Mouse (Mus musculus): ENCODE results near the gene Hsp90aa1.
"Not testable (repeated sequence)": the region's sequence is repeated elsewhere in the genome, so short reads cannot be mapped to it uniquely, and the experiment has no call there.

The Hsp90aa1 gene

DNA sequence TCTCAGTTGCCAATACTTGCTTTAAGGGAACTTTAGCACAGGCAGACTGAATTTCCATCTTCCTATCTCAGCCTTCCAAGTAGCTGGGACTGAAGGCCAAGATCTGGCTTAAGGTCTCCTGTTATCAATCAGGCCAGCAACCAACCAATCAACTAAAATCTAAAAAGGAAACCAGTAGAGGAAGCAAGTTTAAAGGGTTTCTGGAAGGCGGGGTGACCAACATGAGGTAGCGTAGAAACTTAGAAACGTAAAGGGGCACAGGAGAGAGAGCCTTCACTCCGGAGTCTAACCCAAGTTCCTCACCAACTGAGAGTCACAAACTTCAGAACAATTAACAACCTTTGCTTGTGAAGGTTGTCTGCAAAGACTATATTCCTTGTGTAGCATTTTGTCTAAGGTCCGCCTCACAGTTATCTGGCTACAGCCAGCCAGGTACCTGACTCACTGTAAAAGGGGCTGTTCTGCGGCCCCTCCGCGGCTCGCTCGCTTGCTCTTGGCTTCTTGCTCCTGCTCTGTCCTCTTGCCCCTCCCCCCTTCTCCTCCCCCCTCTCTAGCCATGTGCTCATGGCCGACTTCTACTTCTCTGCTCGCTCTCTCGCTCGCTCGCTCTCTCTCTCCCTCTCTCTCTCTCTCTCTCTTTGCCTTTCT is 3.9 kb downstream of the Hsp90aa1 start:
- DNase-seq (ENCODE audit: low spot score in 2 of 2) = peak; percentile 3 to 22

DNA sequence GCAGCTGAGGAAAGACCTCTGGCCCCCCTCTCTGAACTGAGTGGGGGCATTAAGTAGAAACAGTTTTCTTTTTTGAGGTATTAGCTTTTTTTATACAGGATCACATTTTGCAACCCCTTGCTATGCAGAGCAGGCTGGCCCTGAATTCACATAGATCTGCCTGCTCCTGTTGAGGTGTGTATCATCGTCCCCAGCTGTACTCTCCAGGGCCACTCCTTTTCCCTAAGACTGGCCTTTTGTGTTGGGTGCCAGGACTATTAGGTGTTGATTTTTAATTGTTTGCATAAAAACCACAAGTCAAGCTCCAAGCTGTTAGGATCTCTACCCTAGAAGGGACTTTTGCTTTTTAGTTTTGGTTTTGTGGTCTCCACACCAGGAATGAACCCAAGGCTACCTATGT is 4.4 kb downstream of the Hsp90aa1 start:
- no peak for DNase-seq (ENCODE audit: low spot score in 2 of 2)

DNA sequence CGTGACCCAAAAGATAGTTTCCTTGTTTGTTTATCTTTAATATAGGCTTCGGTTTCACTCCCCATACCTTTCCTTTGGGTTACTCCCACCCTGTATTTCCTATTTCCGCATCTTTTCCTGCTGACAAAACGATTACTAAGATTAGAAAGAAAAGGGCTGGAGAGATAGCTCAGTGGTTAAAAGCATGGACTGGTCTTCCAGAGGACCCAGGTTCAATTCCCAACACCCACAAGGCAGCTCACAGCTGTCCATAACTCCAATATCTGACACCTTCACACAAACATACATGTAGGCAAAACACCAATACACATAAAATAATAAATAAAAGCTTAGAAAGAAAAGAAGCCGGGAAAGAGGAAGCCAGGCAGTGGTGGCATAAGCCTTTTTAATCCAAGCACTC is 5.1 kb downstream of the Hsp90aa1 start:
- DNase-seq (ENCODE audit: low spot score in 2 of 2) = no peak

DNA sequence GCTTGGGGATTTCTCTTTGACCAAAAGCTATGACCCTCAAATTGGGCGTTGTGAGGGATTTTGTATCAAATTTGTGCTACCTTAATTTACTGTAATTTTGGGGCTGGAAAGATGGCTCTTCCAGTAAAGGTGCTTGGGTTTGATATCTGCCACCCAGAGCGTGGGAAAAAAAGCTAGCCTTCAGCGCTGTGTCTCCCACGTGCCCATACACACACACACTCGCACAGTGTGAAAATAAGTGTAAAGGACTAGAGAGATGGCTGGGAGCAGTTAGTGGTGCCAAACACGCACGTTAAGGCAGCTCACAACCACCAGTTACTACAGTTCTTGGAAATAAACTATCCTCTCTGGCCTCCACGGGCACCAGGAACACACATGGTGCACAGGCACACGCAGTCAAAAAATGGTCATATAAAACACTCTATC is 5.5 kb downstream of the Hsp90aa1 start:
- DNase-seq (ENCODE audit: low spot score in 2 of 2) = no peak

DNA sequence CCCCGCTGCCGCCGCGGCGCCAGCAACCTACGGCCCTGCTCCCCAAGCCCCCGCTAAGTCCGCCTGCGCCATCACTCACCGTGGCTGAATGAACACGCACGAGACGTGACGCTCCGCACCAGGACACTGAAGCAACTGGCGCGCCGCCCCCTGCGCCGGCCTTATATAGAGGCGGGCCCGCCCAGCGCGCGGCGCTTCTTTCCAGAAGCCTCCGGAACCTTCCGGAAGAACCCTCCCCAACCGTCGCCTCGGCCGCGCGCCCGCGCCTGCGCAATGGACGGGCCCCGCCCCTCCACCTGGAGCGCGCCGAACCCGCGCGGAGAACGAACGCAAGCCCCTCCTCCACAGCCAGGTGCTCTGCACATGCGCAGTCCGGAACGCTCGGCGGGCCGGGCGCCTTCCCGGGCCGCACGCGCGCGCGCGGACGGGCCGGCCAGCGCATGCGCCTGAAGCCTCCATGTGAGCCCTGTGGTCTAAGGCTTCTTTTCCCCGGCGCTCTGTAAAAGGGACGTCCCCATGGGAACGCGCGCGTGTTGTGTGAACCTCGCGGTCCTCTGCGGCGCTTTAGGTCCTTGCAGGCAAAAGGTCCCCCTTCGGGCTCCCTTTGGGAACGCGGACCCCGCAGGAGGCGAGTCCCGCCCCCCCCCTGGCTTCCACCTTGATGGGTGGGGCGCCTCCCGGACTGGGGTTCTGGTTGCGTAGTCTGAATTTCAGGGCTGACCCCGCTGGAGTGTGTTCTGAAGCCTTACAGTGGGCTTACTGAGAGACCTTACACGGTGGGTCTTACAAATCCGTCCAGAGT is 6.2 kb downstream of the Hsp90aa1 start:
- DNase-seq (ENCODE audit: low spot score in 2 of 2) = peak; percentile 98

DNA sequence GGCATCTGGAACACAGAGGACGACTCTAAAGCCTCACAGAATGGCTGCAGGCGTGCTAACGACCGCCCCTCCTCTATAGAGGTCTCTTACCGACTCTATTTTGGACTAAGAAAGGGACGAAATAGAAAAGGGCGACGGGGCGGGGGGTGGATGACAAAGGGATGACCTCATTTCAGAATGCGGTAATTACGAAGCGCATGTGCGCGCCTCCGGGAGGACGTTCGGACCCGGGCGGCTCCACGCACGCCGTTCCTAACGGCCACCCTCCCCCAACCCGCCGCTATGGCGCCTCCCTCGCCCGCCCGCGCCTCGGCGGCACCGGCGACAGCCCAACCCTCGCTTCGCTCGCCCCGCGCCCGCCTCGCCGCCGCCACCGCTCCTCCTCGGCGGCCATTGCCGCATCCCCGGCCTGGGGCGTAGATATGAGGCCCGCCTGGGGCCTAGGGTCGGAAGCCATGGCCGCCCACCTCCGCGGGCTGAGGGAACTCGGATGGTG is 6.8 kb downstream of the Hsp90aa1 start:
- peak; percentile 19 to 22 for DNase-seq (ENCODE audit: low spot score in 2 of 2)

DNA sequence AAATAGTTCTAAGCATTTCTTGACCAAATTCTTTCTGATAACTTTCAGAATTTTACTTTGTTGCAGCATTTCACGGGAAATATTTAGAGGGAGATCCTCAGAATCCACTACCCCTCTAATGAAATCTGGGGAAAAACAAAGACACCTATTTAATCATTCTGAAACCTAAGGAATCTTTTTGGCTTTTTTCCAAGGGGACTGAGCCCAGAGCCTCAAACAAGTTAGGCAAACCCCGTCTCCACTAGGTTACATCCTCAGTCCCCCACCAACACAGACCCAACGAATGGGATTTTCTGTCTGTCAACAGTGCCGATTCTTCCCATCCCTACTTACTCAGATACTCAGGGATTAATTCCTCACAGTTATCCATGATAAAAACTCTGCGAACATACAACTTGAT is 9.2 kb downstream of the Hsp90aa1 start:
- DNase-seq (ENCODE audit: low spot score in 2 of 2) = not testable (repeated sequence)

DNA sequence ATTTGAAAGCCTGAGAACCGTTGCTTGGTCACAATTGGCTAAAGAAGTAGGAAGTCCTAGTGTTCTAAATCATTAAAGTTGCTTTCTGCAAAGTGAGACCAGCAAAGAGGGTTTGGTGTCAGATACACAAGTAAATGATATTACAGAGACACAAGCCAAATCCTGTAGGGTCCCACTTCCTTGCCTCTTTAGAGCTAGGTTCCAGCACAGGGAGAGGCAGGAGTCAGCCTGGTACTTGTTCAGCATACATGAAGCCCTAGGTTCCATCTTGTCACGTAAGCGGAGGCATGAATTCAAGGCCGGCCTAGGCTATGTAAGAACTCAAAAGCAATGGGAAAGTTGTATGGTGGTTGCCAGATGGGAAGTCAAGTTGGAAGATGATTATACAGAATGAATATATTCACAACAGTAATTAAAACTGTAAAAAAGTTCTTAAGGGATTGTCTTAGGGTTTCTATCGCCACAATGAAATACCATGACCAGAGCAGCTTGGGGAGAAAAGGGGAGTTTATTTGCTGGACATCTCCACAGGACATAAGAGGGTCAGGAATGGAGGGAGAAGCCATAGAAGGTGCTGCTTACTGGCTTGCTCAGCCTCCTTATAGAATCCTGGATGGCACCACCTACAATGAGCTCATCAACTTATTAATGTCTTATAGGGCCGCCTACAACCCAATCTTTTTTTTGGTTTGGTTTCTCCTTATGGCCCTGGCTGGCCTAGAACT is 12.4 kb downstream of the Hsp90aa1 start:
- DNase-seq (ENCODE audit: low spot score in 2 of 2) = no peak

DNA sequence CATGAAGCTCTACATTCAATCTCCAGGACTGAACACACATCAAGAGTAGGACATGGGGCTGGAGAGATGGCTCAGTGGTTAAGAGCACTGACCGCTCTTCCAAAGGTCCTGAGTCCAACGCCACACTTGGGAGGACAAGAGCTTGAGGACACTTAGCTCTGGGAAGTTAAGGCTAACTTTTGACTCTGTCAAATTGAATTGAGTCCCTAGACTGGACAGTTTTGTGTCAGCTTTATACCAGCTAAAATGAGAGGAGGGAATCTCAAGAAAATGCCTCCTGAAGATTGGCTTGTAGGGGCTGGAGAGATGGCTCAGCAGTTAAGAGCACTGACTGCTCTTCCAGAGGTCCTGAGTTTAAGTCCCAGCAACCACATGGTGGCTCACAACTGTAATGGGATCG is 13.6 kb downstream of the Hsp90aa1 start:
- not testable (repeated sequence) for DNase-seq (ENCODE audit: low spot score in 2 of 2)

DNA sequence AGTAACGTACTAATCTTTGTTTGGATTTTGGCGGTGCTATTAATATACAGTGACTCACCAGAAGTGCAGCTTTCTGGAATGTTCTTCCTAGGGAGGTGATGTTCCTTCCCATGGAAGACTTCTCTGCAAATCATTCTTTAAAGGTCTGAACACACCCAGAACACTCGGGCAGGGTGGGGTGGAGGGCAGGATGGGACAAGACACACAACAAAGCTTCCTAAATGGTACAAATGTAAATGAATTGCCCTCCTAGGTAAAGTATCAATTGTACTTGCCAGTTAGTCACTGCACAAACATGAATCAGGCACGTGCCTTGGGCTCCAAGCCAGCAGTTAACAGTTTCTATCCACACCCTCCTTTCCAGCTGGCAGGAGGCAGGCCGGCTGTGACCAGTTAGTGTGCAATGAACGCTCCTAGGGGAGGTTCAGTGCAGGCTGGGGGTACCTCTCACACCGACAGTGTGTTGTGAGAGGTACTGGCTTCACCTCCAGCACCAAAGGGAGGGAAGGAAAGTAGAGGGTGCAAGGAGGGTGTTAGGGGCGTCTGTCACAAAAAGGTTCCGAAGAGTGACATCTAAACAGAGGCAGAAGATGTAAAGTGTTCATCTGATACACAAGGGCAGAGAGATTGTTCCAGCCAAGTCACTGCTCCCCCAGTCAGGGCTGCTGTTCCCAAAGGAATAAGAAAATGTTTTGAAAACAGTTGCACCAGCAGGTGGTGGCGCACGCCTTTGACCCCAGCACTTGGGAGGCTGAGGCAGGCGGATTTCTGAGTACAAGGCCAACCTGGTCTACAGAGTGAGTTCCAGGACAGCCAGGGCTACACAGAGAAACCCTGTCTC is 14.4 kb downstream of the Hsp90aa1 start:
- DNase-seq (ENCODE audit: low spot score in 2 of 2) = no peak

DNA sequence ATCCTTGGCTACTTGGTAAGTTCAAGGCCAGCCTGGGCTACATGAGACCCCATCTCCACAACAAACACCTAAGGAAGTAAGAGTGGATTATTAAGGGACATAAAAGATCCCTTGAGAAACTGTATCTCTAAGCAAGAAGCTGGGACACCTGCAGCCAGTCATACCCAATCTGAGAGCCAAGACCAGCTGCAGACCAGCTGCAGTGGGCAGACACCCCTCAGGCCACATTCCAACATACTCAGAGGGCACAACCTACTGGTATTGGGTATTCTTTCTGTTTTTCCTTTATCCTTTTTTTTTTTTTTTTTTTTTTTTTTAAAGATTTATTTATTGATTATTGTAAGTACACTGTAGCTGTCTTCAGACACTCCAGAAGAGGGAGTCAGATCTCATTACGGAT is 18.9 kb downstream of the Hsp90aa1 start:
- DNase-seq (ENCODE audit: low spot score in 2 of 2) = no peak

DNA sequence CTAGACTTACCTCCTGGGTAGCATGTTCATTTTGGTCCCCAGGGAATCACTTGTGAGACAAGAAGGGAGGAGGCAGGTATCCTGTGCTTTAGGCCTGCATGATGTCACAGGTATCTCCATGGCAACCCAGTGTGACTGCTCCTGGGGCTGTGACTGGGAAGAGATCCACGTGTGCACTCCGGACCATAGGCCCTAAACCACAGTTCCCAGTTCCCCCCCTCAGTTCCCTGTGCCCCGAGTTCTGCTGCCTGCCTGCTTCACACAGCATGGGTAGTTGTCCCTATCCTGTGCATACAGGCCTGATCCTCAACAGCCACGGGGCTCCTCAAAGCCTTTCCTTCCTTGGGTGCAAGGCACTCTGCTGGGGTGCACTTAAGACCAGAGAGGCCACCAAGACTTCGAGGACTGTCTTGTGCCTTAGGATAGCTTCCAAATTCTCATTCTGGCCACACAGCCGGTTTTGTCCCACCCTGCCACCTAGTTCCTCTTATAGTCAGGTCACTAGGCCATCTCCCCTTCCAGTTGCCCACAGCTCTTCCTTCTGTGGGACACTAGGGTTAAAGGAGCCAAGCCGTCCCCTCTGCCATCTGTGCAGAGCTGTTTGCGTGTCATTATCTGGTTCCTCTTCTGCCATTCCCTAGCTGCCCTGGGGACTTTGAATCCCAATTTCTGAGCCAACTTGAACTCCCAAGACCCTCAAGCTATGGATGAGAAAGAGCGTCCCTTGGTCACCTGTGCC is 19.8 kb downstream of the Hsp90aa1 start, which contains the start of gene 1700001K19Rik:
1700001K19Rik (minus strand) TSS at position 59 of the 739 bp plus-strand sequence.
- DNase-seq (ENCODE audit: low spot score in 2 of 2) = no peak

DNA sequence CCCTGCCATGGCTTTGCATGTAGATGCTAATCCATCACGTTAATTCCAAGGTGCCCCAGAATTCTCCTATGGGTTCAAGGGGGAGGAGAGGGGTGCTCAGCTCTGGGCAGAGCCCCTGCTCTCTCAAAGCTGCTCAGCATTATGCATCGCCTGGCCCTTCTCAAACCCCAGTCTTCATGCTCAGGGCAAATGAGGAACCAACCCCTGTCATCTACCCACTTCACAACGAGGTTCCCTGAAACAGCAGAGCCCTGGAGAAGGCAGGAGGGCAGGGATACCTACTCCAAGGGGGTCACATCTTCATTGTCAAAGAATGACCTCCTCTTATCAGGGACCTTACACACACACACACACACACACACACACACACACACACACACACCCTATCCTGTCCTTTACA is 20.6 kb downstream of the Hsp90aa1 start:
- no peak for DNase-seq (ENCODE audit: low spot score in 2 of 2)

DNA sequence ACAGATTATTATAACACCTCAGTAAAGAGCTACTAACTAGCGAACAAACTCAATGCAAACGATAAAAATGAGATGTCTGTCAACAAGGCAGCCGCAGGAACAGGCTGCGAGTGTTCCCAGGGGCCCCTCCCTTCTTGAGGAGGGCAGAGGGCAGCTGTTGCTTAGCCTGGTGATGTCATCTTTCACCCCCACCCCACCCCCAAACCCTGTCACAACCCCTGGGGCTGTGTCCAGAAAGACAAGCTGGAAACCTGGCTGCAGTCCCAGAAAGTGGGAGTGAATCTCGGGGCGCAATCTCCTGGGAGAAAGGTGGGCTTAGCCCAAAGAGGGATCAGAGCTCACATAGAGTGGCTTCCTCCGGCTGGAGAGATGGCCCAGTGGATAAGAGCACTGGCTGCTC is 21.3 kb downstream of the Hsp90aa1 start:
- DNase-seq (ENCODE audit: low spot score in 2 of 2) = no peak

DNA sequence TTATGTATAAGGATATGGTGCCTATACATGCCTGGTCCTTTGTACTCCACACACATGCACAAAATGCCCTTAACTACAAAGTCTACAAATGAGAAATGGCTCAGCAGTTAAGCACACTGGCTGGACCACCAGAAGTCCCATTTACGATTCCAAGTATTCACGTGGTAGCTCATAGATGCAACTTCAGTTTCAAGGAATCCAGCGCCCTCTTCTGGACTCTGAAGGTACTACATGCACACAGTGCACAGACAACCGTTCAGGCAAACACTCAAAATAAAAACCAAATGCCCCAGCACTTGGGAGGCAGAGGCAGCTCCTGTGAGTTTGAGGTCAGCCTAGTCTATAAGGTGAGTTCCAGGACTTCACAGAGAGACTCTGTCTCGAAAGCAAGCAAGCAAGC is 28.3 kb downstream of the Hsp90aa1 start:
- DNase-seq (ENCODE audit: low spot score in 2 of 2) = no peak

DNA sequence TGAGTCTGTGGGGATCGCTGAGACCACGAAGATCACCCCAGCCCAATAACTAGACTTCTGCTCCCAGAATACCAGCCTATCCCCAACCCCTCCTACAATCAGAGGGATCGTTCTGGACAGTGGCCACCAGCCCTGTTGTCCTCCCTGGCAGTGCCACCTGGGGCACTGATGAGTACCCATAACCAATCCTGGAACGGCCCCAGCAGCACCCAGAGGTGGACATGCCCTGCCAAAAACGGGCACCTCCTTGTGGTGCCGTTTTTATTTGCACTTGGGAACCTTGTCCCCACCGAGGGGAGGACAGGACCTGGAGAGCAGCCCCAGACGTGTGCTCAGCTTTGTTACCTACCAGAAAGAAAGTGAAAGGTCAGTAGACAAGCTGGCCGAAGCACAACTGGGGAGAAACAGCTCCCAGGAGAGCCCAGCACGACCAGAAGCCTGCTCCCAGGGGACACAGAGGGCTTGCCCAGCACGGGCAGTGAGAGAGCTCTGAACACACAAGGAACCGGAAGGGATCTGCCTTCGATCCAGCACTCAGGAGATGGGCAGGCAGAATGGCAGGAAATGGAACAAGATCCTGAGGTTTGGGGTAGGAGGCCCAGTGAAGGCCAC is 35.0 kb downstream of the Hsp90aa1 start:
- DNase-seq (ENCODE audit: low spot score in 2 of 2) = no peak

DNA sequence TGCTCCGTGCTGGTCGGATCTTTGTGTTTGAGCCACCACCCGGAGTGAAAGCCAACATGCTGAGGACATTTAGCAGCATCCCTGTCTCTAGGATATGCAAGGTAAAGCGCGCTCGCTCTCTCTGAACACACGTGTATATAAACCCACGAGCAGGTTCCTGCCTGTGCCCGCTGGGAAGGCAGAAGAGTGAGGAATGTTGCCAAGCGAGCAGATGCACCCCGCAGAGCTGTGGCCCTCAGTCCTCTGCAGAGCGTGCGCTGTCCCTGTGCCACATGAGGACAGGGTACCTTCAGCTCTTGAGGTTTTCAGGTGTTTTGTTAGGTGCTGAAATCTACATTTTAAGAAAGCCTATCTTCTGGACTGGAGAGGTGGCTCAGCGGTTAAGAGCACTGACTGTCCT is 40.8 kb downstream of the Hsp90aa1 start:
- DNase-seq (ENCODE audit: low spot score in 2 of 2) = no peak

DNA sequence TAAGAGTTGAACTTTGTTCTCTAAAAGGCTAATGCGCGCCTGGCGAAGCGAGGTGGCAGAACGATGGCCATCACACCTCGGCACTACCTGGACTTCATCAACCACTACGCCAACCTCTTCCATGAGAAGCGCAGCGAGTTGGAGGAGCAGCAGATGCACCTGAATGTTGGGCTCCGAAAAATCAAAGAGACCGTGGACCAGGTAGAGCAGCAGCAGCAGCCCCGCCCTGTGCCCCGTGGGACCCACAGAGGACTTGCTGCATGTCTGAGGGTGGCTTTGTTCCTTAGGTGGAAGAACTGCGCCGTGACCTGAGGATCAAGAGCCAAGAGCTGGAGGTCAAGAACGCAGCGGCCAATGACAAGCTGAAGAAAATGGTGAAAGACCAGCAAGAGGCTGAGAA is 51.1 kb downstream of the Hsp90aa1 start:
- DNase-seq (ENCODE audit: low spot score in 2 of 2) = no peak

DNA sequence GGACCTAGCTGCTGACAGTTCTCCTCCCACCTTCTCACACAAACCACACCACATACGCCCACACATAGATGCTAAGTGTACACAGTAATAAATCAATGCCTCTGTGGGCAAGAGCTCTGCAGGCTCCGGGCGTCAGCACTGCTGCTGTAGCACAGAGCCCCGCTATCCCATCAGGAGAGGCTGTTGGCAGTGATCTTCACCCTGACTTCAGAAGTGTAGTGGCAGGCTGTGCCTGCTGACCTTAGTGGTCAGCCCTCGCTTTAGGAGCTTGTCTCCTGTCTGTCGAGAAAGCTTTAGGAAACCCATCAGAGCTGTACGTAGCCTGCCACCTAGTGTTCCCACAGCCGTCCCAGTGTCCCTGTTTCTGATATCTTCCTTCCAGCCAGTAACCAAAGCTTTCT is 52.3 kb downstream of the Hsp90aa1 start:
- no peak for DNase-seq (ENCODE audit: low spot score in 2 of 2)
